Mouse (Mus musculus) layer of hippocampus, adult 2 months (tissue): Measurements from ENCODE around the gene Cgrrf1. TPM values are rescaled to one million over a fixed set of nuclear protein-coding genes. Genes with fewer than 3 reads are reported as not detected.

Experiments used
- DNase-seq, 2 experiments: peaks; one replicate each; pipeline ENCODE4 v3.0.0; 2022; ENCODE audit warnings: low spot score in 2 of 2
- H3K27ac ChIP-seq: fragments of 200-600 bp; 2 replicates; pipeline ENCODE4 v1.8.1; 2022
- H3K4me3 ChIP-seq: fragments of 200-600 bp; 2 replicates; pipeline ENCODE4 v1.8.1; 2022; ENCODE audit warnings: mild to moderate bottlenecking
- CTCF ChIP-seq: fragments of 200-600 bp; conservative IDR thresholded peaks from 2 replicates; pipeline ENCODE4 v1.8.1; 2022; ENCODE audit warnings: antibody characterized with exemption, mild to moderate bottlenecking, moderate library complexity
- total RNA-seq, 2 experiments: library from RNA; stranded (reverse); gene quantifications; 2 replicates each; pipeline ENCODE4 v1.2.3; 2021

Cgrrf1 gene
- total RNA-seq, 2 experiments from 2014 or later = 19.2 to 21.1 TPM

DNA sequence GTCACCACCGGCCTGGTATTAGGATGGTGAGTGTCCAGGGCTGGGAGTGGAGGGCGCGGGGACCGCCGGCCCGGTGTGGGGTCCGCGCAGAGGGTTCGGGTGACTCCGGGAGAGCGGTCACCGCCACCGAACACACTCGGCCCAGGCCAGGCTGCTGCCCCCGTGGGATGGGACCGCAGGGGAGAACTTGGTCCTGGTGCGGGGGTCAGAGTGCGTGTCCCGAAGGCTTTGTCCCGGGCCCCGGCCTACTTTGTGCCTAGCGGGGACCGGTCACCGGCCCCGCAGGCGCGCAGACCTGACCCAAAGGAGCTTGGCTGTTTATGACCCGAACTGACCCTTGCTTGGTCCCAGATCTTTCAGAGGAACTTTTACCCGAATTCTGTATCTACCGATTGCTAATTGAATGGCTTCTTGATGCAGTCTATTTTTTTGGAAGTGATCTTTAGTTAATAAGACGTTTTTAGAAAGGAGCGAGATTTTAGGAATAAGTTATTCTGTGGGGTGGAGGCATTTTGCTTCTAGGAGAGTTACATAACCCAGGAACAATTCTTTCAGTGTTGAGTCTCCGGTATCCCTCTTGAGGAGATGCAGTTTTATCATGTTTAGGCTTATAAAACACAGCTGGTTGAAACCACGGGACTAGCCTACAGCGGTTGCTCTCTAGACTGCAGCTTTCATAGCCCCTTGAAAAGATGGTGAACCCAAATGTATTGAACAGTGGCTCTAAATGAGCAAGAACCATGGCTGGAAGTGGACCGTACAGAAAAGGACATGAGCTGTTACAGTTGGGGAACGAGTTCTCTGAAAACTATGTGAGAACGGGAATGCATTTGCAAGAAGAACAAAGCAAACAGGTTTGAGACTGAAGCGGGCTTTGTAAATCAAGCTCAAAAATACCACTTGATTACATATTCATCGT is 688 bp downstream of the Cgrrf1 start:
- TF ChIP-seq CTCF = no peak
- DNase-seq = no peak
- peak overlapping the region; percentile 96 for H3K4me3 ChIP-seq
- H3K27ac ChIP-seq = peak overlapping the region; percentile 87

DNA sequence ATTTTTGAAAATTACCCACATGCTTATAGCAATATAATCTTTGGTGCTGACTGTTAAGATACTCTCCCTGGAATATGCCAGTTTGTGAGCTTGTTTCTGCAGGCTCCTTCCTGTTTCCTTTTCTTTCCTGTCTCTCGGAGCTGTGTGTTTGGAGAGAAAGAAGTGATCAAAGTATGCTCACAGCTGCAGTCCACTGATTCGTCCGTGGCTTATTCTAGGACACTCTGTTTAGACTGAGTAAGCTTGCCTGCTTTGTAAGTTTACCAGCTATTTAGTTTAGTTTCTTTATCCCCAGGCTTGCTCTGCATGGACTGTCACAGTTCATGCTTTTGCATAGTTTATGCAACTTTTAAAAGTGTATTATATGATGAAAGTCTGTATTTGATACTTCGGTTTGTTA is 7.4 kb downstream of the Cgrrf1 start:
- H3K27ac ChIP-seq = no peak overlapping the region
- no peak overlapping the region for H3K4me3 ChIP-seq
- no peak for TF ChIP-seq CTCF
- DNase-seq = no peak

DNA sequence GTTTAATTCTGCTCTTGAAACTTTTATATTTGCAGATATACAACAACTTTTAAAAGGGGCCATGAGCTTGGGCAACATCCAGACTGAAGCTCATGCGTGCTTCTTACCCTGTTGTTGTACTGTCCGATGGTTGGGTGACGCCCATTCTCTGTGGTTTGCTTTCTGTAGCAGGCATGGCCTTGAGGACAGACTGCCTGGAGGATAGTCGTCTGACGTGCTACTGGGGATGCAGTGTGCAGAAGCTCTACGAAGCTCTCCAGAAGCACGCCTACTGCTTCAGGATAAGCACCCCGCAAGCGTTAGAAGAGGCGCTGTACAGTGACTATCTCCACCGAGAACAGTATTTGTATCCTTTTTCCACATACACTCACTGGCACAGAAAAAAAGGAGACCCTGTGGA is 13.8 kb downstream of the Cgrrf1 start:
- H3K4me3 ChIP-seq = no peak overlapping the region
- H3K27ac ChIP-seq = no peak overlapping the region
- no peak for TF ChIP-seq CTCF
- no peak for DNase-seq

DNA sequence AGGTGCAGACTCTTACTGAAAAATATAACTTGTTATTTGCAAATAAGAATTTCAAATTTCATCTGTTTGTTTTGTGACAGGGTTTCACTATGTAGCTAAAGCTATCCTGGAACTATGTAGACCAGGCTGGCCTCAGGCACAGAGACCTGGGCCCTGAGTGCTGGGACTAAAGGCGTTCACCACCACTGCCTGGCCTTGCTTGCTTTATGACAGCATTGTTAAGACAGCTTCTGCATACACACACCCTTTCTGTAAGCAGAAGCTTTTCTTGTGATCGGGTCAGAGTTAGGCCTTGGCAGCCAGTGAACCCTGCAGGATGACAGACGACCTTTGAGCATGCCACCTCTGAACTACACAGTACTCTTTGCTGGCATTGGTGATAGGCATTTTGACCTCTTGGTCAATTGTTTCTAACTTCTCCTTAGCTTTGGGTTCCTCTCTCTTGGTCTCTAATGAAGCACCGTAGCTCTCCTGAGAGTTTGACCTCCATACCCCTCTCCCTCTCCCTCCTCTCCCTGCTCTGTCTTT is 16.2 kb downstream of the Cgrrf1 start:
- TF ChIP-seq CTCF = no peak
- no peak overlapping the region for H3K4me3 ChIP-seq
- no peak for DNase-seq
- H3K27ac ChIP-seq = no peak overlapping the region

DNA sequence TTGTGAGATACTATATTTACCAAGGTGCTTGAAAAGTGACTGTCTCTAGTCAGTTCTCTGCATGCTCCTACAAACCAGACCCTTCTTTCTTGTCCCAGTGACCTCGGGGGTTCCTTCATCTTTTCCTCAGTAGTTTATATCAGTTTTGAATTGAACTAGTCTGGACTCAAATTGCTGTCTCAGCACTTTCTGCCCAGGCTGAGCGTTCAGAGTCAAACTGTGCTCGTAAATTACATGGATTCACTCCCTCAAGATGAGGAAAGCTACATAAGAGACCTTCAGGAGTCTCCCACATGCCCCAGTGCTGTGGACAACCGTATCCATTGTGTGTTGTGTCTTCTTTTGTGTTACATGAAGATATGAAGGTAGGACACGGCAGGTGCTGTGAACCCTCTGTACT is 16.8 kb downstream of the Cgrrf1 start:
- Histone ChIP-seq H3K27ac (no peak overlapping the region), H3K4me3 (no peak overlapping the region)
- no peak for TF ChIP-seq CTCF
- DNase-seq = no peak

DNA sequence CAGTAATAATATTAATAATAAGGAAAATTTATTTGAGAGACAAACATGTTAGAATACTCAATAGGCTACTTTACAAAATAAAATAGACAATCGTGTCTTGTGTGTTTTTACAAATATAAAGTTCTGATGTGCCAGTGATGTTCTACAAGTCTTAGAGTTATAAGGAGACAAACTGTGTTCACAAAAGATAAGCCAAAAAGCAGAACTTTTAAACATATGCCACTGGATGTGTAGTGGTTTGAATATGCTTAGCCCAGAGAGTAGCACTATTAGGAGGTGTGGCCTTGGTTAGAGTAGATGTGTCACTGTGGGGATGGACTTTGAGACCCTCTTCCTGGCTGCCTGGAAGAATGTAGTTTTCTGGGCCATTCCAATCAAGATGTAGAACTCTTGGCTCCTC is 17.8 kb downstream of the Cgrrf1 start:
- DNase-seq = no peak
- no peak for TF ChIP-seq CTCF
- Histone ChIP-seq H3K27ac (no peak overlapping the region), H3K4me3 (no peak overlapping the region)

DNA sequence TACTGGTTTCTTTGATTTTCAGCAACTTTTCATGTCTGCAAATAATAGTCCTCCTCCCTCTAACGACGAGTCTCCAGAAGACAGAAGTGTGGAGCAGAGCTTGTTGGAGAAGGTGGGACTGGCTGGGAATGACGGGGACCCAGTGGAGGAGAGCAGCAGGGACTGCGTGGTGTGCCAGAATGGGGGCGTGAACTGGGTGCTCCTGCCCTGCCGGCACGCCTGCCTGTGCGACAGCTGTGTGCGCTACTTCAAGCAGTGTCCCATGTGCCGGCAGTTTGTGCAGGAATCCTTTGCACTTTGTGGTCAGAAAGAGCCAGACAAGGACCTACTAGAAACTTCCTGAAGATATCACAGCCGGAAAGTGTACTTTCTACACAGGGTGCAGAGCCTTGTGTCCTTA is 21.8 kb downstream of the Cgrrf1 start:
- H3K27ac ChIP-seq = no peak overlapping the region
- no peak overlapping the region for H3K4me3 ChIP-seq
- DNase-seq = no peak
- no peak for TF ChIP-seq CTCF

DNA sequence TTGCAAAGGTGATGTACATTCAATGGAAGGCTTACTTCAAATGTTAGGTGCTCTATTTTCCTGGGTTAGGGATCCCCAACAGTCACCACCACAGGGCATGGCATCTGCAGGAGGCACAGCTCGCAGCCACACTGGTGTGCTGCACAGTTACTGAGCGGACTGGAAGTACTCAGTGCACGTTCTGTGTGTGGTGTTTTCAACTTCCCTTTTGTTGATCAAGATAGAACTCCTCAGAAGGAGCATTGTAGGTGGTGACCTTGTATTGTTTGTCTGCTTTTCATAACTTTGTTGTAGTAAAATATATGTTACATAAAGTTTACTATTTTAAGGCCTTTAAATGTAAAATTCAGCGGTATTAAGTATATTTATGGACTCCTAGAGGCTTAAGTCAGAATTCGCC is 31.0 kb downstream of the Cgrrf1 start:
- TF ChIP-seq CTCF = no peak
- Histone ChIP-seq H3K4me3 (no peak overlapping the region), H3K27ac (no peak overlapping the region)
- no peak for DNase-seq

DNA sequence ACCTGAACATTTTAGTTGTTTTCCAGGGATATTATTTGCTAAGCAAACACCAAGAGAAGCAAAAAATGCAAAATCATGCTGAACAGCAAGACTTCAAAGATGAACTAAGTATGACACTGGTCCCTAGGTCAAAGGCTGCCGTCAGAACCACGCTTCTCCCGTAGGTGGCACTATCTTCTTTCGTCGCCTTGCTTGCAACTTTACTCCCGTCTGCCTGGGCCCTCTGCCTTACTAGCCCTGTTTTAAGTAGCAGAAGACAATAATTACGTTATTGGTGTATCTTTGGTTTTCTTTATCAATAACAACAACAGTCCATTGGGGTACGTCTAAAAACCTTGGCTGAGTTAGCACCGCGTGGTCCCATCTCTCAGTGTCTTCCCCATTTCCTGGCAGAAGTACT is 49.0 kb downstream of the Cgrrf1 start:
- H3K4me3 ChIP-seq = no peak overlapping the region
- peak; percentile 87 for TF ChIP-seq CTCF
- DNase-seq = peak; percentile 22 to 57
- H3K27ac ChIP-seq = no peak overlapping the region

DNA sequence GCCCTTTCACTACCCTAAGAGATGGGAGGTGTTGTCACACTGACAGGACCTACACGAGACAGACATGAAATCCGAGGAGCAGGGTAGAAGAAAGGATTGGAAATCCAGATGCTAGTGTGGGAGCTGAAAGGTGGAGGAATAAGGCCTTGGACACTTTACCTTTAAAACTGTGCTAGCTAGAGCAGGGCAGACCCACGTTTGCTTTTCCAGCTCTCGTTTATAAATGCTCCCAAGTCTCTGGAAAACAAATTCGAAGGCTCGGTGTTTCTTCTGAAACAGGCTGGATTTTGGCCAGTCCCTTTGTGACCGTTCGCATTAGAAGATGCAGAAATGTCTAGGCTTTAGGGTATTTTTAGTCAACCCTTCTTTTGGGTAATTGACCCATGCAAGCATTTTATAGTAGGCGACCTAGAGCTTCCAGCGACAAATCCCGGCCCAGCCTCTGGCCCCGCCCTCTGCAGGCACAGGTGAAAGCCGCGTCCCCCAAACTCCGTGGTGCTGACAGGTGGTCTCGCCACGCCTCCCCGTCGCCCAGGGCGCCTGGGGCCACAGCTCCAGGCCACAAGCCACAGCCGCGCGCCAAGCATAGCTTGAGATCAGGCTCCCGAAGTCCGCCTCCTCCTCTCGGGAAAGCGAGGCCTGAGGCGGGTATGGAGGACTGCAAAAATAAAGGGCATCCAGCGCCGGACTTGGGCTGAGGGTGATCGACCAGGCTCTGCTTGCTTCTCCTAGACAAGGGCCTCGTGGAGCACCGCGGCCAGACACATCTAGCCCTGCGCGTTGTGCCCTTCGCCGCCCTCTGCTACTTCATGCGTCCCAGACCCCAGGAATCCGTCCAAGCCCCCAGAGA is 49.9 kb downstream of the Cgrrf1 start:
- no peak for TF ChIP-seq CTCF
- H3K27ac ChIP-seq = peak overlapping the region; percentile 89
- H3K4me3 ChIP-seq = peak overlapping the region; percentile 62
- DNase-seq = no peak

DNA sequence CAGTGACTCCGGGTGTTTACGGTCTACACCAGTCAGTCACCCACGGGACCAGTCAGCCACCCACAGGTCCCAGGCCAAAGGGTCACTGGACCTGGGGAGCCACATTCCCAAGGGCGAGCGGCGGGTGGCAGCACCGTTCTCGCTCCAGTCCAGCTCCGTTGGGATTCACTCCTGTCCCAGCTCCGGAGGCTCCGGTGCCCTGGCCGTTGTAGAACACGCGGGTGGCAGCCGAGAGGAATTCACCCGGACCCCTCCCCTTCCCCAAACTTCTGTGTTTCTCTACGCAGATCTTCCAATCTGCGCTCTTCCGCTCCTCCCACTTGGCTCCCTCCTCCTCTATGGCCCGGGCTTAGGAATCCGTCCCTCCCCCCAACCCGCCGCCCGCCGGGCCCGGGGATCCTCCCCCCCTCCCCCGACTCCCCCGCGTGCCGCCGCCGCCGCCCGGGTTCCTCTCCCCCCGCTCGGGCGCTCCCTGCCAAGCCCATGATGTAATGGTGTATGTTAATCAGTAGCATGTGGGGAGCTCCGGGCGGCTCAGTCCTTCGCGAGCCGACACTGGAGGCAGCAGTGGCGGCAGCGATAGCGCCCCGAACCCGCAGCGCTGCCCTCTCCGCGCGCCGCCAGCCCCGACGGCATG is 50.6 kb downstream of the Cgrrf1 start, which contains the start of gene Samd4:
Gene Samd4 (plus strand): TSS at position 424 of the 637 bp plus-strand sequence.
- peak; percentile 58 for TF ChIP-seq CTCF
- peak; percentile 65 to 70 for DNase-seq
- Histone ChIP-seq H3K27ac (peak within 1 kb of the TSS; percentile 89), H3K4me3 (peak within 1 kb of the TSS; percentile 62)

DNA sequence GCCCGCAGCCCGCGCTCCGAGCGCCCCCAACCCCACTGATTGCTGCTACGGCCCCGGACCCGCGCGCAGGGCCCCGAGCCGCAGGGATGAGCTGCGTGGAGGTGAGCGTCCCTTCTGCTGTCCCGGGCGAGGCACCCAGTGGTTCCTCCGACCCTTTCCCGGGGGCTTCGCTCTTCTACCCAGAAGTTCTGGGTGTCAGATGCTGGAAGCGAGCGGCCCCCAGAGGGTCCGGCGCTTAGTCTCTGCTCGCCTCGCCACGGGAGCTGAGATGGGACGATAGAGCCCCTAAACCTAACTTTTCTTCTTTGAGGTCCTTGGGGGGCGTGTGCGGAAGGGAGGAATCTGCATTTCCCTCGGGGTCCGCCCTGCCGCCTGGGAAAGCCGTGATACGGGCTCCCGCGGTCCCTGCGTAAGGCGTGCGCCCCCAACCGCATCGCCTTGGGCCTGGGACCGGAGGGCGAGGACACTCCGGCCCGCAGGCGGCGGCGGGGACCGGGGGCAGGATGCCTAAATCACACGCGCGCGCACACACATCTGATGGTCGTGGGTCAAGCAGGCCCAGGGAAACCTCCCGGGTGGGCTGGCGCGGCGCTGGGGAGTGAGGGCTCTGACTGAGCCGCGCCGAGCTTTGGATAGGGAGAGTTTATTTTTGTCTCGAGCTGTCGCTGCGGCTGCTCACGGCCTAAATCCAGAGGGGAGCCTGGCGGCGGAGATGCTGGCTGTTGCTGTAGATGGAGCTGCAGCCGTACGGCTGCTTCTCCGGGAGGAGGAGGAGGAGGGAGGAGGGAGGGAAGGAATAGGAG is 51.3 kb downstream of the Cgrrf1 start:
- TF ChIP-seq CTCF = peak; percentile 32; the same call in 1 of the 2 replicates
- H3K4me3 ChIP-seq = peak overlapping the region; percentile 62
- peak overlapping the region; percentile 89 for H3K27ac ChIP-seq
- DNase-seq = peak; percentile 46 to 52
